Mouse (Mus musculus) myocyte (in vitro differentiated cells): ENCODE data around the gene Plekhm2.

ENCODE experiments used
- CEBPB ChIP-seq: IDR thresholded peaks from 2 replicates; pipeline ENCODE4 v1.6.1; 2011; ENCODE audit warnings: mild to moderate bottlenecking, moderate library complexity; ENCODE audit not compliant: poor library complexity, insufficient read depth, severe bottlenecking
- E2F4 ChIP-seq: IDR thresholded peaks from one replicate; pipeline ENCODE4 v1.6.1; 2011; ENCODE audit warnings: mild to moderate bottlenecking, control low read depth, moderate library complexity; ENCODE audit not compliant: insufficient read depth
- MAX ChIP-seq: IDR thresholded peaks from one replicate; pipeline ENCODE4 v1.6.1; 2011; ENCODE audit warnings: low read depth, mild to moderate bottlenecking, control low read depth
- POLR2A ChIP-seq: IDR thresholded peaks from one replicate; pipeline ENCODE4 v1.6.1; 2011; ENCODE audit warnings: low read depth, mild to moderate bottlenecking, control low read depth, moderate library complexity; ENCODE audit not compliant: insufficient read length
- POLR2AphosphoS2 ChIP-seq: IDR thresholded peaks from one replicate; pipeline ENCODE4 v1.6.1; 2011; ENCODE audit warnings: low read depth, control low read depth; ENCODE audit not compliant: insufficient read length
- SRF ChIP-seq: IDR thresholded peaks from one replicate; pipeline ENCODE4 v1.6.1; 2011; ENCODE audit warnings: low read depth; ENCODE audit not compliant: control insufficient read depth, insufficient read length
- TCF12 ChIP-seq: IDR thresholded peaks from one replicate; pipeline ENCODE4 v1.6.1; 2011; ENCODE audit warnings: mild to moderate bottlenecking, control low read depth; ENCODE audit not compliant: poor library complexity, insufficient read depth, severe bottlenecking
- TCF3 ChIP-seq: IDR thresholded peaks from one replicate; pipeline ENCODE4 v1.6.1; 2011; ENCODE audit warnings: low read depth, control low read depth; ENCODE audit not compliant: insufficient read length
- USF1 ChIP-seq: IDR thresholded peaks from one replicate; pipeline ENCODE4 v1.6.1; 2011; ENCODE audit warnings: low read depth, mild to moderate bottlenecking, control low read depth, moderate library complexity

GRCm38 (mm10) chr4:141635991-141636390 is 28.7 kb downstream of the Plekhm2 start:
- TF ChIP-seq POLR2AphosphoS2 = no peak
- no peak for TF ChIP-seq POLR2A
- no peak for TF ChIP-seq MAX
- TF ChIP-seq USF1 = no peak
- TF ChIP-seq E2F4 = no peak
- no peak for TF ChIP-seq TCF12
- no peak for TF ChIP-seq CEBPB
- TF ChIP-seq SRF = no peak
- no peak for TF ChIP-seq TCF3
